Mouse (Mus musculus): ENCODE results near the gene Ccr10. TPM values are rescaled to one million over a fixed set of nuclear protein-coding genes. Genes with fewer than 3 reads are reported as not detected.
A peak's percentile ranks its signal among the peaks of the same experiment; 100 is the strongest.

Gene Ccr10
- total RNA-seq, 1 experiment from 2014 or later, result 0.18 TPM

GRCm38 (mm10) chr11:101188166-101188805 is 13.0 kb upstream of the Ccr10 start:
- DNase-seq, result peak; percentile 36

- DNase-seq, result no peak
Observed at GRCm38 (mm10) chr11:101187541-101187940, 12.3 kb upstream of the Ccr10 start.

DNA sequence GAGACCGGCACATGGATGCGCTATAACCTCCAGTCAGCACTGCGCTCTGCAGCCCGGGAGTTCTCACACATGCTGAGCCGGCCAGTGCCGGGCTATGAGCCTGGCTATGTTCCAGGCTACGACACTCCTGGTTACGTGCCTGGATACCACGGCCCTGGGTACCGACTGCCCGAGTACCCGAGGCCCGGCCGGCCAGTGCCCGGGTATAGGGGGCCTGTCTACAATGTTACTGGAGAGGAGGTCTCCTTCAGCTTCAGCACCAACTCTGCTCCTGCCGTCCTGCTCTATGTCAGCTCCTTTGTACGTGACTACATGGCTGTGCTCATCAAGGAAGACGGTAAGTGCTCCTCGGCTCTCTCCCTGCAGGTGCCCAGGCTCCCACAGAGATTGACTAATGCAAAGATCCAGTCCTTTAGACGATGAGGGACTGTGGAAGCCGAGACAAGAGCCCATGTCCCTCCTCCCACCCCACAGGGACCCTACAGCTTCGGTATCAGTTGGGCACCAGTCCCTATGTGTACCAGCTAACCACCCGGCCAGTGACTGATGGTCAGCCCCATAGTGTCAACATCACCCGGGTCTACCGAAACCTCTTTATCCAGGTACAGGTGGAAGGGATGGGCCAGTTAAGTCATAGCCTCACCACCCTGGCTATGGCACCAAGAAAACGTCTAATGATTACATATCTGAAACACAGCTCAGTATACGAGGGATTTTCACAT is 11.4 kb upstream of the Ccr10 start:
- no peak for DNase-seq

GRCm38 (mm10) chr11:101185441-101185840 is 10.2 kb upstream of the Ccr10 start:
- no peak for DNase-seq

DNA sequence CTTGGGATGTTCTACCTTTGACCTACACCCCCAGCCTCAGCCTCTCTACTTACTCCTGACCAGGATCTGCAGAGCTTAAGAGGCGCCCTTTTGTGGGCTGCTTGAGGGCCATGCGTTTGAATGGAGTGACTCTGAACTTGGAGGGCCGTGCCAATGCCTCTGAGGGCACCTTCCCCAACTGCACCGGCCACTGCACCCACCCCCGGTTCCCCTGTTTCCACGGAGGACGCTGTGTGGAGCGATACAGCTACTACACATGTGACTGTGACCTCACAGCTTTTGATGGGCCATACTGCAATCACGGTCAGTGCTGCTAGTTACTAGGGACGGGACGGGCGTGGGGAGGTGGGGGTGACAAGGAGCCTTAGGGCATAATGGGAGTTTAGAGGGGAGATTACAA is 9.7 kb upstream of the Ccr10 start:
- DNase-seq, result no peak

DNA sequence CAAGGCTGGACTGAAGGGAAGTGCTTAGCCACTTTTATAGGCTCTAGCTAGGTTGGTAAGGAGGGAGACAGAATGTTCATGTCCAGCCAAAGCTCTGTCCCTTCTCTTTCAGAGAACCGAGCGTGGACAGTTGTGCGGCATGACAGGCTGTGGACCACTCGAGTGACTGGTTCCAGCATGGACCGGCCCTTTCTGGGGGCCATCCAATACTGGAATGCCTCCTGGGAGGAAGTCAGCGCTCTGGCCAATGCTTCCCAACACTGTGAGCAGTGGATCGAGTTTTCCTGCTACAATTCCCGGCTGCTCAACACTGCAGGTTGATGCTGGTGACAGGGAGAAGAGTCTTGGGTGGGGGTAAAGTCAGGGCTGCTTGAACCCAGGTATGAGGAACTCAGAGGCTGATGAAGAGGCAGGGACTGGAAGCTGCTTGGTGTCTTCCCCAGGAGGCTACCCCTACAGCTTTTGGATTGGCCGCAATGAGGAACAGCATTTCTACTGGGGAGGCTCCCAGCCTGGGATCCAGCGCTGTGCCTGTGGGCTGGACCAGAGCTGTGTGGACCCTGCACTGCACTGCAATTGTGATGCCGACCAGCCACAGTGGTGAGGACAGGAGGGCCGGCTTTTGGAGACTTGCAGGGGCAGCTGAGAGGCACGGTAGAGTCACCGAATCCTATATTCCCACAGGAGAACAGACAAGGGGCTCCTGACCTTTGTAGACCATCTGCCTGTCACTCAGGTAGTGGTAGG is 7.7 kb upstream of the Ccr10 start:
- no peak for DNase-seq

GRCm38 (mm10) chr11:101181961-101182360 is 6.7 kb upstream of the Ccr10 start:
- no peak for DNase-seq

- peak; percentile 77 for DNase-seq
Observed at GRCm38 (mm10) chr11:101180846-101181740, 5.8 kb upstream of the Ccr10 start.

- DNase-seq, result no peak
Observed at GRCm38 (mm10) chr11:101180261-101180660, 5.0 kb upstream of the Ccr10 start.

GRCm38 (mm10) chr11:101179306-101179705 is 4.1 kb upstream of the Ccr10 start:
- DNase-seq, result no peak

DNA sequence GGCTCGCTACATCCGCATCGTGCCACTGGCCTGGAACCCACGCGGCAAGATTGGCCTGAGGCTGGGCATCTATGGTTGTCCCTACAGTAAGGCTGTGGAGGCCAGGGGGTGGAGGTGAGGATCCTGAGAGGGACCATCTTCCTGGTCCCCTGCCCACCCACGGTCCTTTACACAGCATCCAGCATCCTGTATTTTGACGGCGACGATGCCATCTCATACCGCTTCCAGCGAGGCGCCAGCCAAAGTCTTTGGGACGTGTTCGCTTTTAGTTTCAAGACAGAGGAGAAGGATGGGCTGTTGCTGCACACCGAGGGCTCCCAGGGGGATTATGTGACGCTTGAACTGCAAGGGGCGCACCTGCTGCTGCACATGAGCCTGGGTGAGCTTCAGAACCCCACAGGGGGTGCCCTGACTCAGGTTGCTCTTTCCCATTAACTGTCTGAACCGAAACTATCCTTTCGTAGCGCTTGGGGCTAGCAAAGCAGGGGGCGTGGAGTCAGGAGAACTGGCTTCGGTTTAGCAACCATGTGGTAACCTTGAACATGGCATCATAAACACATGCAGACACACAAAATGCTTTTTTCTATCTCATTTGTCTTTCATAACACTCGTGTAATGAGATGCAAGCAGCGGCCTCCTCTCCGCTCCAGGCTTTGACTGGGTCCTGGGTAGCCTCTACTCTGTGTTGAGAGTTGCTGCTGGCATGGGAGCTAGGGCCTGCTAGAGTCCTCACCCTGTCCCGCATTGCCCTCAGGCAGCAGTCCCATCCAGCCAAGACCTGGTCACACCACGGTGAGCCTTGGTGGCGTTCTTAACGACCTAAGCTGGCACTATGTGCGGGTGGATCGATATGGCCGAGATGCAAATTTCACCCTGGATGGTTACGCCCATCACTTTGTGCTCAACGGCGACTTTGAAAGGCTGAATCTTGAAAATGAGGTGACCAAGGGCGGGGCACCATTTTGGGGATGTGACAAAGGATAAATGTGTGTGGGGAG is 3.1 kb upstream of the Ccr10 start:
- no peak for DNase-seq

- peak; percentile 52 for DNase-seq
Observed at GRCm38 (mm10) chr11:101176933-101177773, 1.9 kb upstream of the Ccr10 start.

DNA sequence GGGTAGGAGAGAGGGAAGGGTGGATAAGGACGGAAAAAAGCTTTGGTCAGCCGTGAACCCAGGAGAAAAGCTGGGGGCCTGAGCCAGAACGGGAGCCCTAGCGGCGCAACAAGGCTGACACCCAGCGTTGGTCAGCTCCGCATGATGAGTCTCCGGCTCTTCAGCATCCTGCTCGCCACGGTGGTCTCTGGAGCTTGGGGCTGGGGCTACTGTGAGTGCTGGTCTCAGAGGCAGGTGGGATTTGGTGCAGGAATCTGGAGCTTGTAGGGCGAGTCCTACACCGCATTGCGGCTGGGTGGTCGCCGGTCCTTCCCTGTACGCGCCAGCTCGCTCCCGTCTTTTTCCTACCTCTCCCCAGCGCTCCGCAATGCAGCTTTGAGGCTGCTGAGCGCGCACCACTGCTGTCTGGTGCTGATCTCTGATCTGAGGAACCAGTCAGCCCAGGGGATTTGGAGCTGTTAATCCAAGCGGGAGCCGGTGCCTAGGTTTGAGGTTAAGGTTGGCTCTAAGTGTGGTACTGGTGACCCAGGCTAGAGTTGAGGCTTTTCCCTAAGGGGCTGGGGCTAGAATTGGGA is 961 bp upstream of the Ccr10 start:
- DNase-seq, result peak; percentile 52

GRCm38 (mm10) chr11:101175636-101176116 is 433 bp upstream of the Ccr10 start:
- no peak for DNase-seq

- DNase-seq, result peak; percentile 43
Observed at GRCm38 (mm10) chr11:101174389-101174745, 876 bp downstream of the Ccr10 start.

DNA sequence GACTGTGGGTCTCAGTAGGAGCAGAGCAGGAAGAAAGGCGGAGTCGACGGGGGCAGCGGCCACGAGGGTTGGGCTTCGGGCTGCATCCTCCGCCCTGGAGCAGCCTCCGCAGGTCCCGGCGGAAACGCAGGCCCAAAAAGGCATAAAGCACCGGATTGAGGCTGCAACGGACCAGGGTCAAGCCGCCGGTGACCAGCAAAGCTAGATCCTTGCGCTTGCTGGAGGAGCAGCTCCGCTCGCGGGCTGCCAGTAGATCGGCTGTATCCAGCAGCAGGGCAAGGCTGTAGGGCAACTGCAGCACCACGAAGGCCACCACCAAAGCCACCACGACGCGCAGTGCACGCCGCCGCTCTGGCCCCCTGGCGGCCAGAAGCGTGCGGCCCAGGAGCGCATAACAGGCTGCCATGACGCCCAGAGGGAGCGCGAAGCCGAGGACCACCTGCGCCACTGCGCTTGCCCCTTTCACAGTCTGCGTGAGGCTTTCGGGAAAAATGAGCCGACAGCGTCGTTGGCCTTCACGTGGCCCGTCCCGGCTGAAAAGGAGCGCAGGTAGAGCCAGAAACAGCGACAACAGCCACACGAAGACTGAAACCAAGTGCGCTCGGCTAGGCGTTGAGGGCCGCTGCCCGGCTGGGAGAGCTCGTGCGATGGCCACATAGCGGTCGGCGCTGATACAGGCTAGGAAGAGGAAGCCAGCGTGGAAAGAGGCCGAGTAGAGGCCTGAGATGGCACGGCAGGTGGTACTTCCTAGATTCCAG is 1.4 kb downstream of the Ccr10 start:
- DNase-seq, result peak; percentile 76

GRCm38 (mm10) chr11:101173112-101173511 is 2.1 kb downstream of the Ccr10 start:
- no peak for DNase-seq

DNA sequence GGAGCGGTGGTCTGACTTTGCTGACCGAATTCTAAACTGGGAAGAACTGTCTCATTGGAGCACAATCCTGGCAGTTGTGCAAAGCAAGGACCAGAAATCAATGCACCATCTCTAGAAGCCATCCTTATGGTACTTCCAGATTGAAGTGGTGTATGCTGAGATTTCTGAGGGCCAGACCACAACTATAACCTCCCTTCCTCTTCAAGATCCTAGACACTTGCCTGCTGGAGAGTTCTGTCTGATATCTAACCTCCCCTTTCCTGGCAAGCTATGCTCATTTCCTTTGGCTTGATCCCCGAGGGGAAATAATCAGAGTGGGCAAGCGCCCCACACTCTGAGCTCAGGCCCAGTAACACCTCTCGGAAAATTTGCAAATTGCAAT is 2.8 kb downstream of the Ccr10 start:
- DNase-seq, result no peak
